Mouse (Mus musculus) C2C12 (cell line): Measurements from ENCODE around the gene Ntrk2.

Experiments
- CTCF ChIP-seq: IDR thresholded peaks from one replicate; pipeline ENCODE4 v1.5.1; 2011; ENCODE audit not compliant: control insufficient read depth, insufficient read depth, insufficient read length
- FOSL1 ChIP-seq: IDR thresholded peaks from one replicate; pipeline ENCODE4 v1.8.0; 2011; ENCODE audit warnings: mild to moderate bottlenecking, low read length; ENCODE audit not compliant: poor library complexity, insufficient read depth, severe bottlenecking

GRCm38 (mm10) chr13:58882916-58883315 is 76.5 kb downstream of the Ntrk2 start:
- no peak for TF ChIP-seq CTCF
- TF ChIP-seq FOSL1 = no peak
